Mouse (Mus musculus): ENCODE measurements around the gene Gmfb.

DNA sequence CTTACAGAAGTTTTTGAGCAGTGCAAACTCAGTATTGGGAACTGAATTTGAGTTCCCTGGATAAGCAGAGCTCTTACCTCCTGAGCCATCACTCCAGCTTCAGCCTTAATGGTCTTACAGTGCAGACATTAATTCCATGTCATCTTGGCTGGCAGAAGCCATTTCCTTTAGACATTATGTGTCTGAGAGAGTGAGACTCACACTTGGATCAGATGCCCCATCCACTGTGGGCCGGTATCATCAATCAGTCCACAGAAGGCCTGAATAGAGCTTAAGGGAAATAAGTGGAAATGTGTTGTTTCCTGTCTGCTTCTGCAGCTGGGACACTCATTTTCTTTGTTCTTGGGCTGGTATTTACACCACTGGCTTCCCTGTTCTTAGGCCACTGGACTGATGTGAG is 18.3 kb downstream of the Gmfb start:
- TF ChIP-seq CTCF (IDR thresholded peaks at IDR 0.05; ENCODE audit: low read depth), result no peak
- no peak for TF ChIP-seq EP300 (optimal IDR thresholded peaks at IDR 0.05)
